Mouse (Mus musculus) right cerebral cortex, adult 2 months (tissue): ENCODE results near the gene Rbpjl.

ENCODE experiments used
- DNase-seq, 2 experiments: peaks; one replicate each; pipeline ENCODE4 v3.0.0; 2021 to 2022; ENCODE audit warnings: low spot score in 2 of 2

Rbpjl gene

GRCm38 (mm10) chr2:164444701-164445100 lies 41.8 kb downstream of the Rbpjl start:
- DNase-seq = no peak

GRCm38 (mm10) chr2:164445399-164446085 lies 42.6 kb downstream of the Rbpjl start:
- DNase-seq = no peak

GRCm38 (mm10) chr2:164446086-164446469 lies 43.1 kb downstream of the Rbpjl start:
- no peak for DNase-seq

- DNase-seq = no peak
These were observed 45.2 kb downstream of the Rbpjl start for GRCm38 (mm10) chr2:164448140-164448539.

- no peak for DNase-seq
These were observed 46.0 kb downstream of the Rbpjl start for GRCm38 (mm10) chr2:164448921-164449320.

GRCm38 (mm10) chr2:164449341-164450042 lies 46.6 kb downstream of the Rbpjl start:
- no peak for DNase-seq

GRCm38 (mm10) chr2:164452000-164452676 lies 49.2 kb downstream of the Rbpjl start:
- DNase-seq = no peak

GRCm38 (mm10) chr2:164453047-164453757 lies 50.3 kb downstream of the Rbpjl start:
- DNase-seq = no peak

- DNase-seq = no peak
These were observed 51.1 kb downstream of the Rbpjl start for GRCm38 (mm10) chr2:164453887-164454500.

GRCm38 (mm10) chr2:164454846-164455245 lies 51.9 kb downstream of the Rbpjl start:
- peak; percentile 84 to 90 for DNase-seq

GRCm38 (mm10) chr2:164455421-164456190 lies 52.7 kb downstream of the Rbpjl start:
- no peak for DNase-seq

GRCm38 (mm10) chr2:164456413-164456812 lies 53.5 kb downstream of the Rbpjl start:
- no peak for DNase-seq

- peak; percentile 41 to 46 for DNase-seq
These were observed 53.9 kb downstream of the Rbpjl start, which contains the start of gene Sys1 for GRCm38 (mm10) chr2:164456864-164457300. Gene Sys1 (plus strand): TSS chr2:164456964.

GRCm38 (mm10) chr2:164457942-164458341 lies 55.0 kb downstream of the Rbpjl start:
- no peak for DNase-seq

- no peak for DNase-seq
These were observed 55.6 kb downstream of the Rbpjl start for GRCm38 (mm10) chr2:164458535-164458934.

GRCm38 (mm10) chr2:164460745-164461551 lies 58.0 kb downstream of the Rbpjl start, which contains the start of gene Gm20458:
Gene Gm20458 (plus strand): TSS chr2:164460967.
- peak; percentile 95 to 97 for DNase-seq
